Mouse (Mus musculus): ENCODE results near the gene Omt2a. TPM values are rescaled to one million over a fixed set of nuclear protein-coding genes. Genes with fewer than 3 reads are reported as not detected.
A peak's percentile ranks its signal among the peaks of the same experiment; 100 is the strongest.
"Not testable (repeated sequence)": the region's sequence is repeated elsewhere in the genome, so short reads cannot be mapped to it uniquely, and the experiment has no call there.

Gene Omt2a
- polyA plus RNA-seq (2015; fragmentation: Nextera tagmentation; extraction: Ambion mirVana): not detected in 2 replicates

GRCm38 (mm10) chr9:78314696-78315095 lies at the start of gene Omt2a:
TSS of gene Omt2a (minus strand) at chr9:78314796.
- no peak for ATAC-seq
- no peak within 1 kb of the TSS for H3K4me2 ChIP-seq (ENCODE audit: low read length)
- no peaks in the 10 kb centered on the region for H3K4me1 ChIP-seq (replicated peaks; ENCODE audit: control insufficient read depth, insufficient read depth, low read length)
- WGBS: 83% methylated on average over 2 of the region's 2 CpGs
- no peaks in the 10 kb centered on the region for H3K27me3 ChIP-seq (replicated peaks; ENCODE audit: control insufficient read depth, insufficient read depth, low read length)
- H3K9ac ChIP-seq (replicated peaks; ENCODE audit: low read depth, low read length): no peak within 1 kb of the TSS
- H3K27ac ChIP-seq (ENCODE audit: low read length): no peak within 1 kb of the TSS
- H3K9me3 ChIP-seq (ENCODE audit: control insufficient read depth, low read length): no peaks in the 10 kb centered on the region
- no peaks in the 10 kb centered on the region for H3K36me3 ChIP-seq (ENCODE audit: control insufficient read depth, insufficient read depth)
- no peak within 1 kb of the TSS for H3K4me3 ChIP-seq (replicated peaks; ENCODE audit: low read length)

DNA sequence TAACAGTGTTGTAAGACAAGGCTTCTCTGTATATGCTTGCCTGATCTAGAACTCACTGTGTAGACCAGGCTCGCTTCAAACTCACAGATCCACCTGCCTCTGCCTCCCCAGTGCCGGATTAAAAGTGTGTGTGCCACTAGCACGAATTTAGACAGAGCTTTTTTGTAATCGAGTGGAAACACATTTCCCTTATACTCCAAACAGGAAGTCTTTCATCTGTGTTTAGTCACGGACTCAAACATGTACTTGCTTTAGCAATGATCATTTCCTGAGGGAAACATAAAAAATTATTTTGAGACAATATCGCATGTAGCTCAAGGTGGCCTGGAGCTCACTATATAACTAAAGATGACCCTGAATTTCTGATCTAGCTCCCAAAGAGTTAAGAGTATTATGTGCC lies 48.8 kb upstream of the Omt2a start:
- Histone ChIP-seq H3K27ac (ENCODE audit: low read length) (no peak overlapping the region), H3K4me3 (replicated peaks; ENCODE audit: low read length) (no peak overlapping the region), H3K4me2 (ENCODE audit: low read length) (no peak overlapping the region), H3K4me1 (replicated peaks; ENCODE audit: control insufficient read depth, insufficient read depth, low read length) (no peaks in the 10 kb centered on the region), H3K9ac (replicated peaks; ENCODE audit: low read depth, low read length) (no peak overlapping the region), H3K27me3 (replicated peaks; ENCODE audit: control insufficient read depth, insufficient read depth, low read length) (no peaks in the 10 kb centered on the region), H3K9me3 (ENCODE audit: control insufficient read depth, low read length) (no peaks in the 10 kb centered on the region), H3K36me3 (ENCODE audit: control insufficient read depth, insufficient read depth) (no peaks in the 10 kb centered on the region)
- 76% methylated on average over 6 of the region's 6 CpGs for WGBS
- ATAC-seq: no peak

GRCm38 (mm10) chr9:78360484-78360872 lies 45.9 kb upstream of the Omt2a start:
- Histone ChIP-seq H3K9ac (replicated peaks; ENCODE audit: low read depth, low read length) (no peak overlapping the region), H3K4me2 (ENCODE audit: low read length) (no peak overlapping the region), H3K36me3 (ENCODE audit: control insufficient read depth, insufficient read depth) (no peaks in the 10 kb centered on the region), H3K9me3 (ENCODE audit: control insufficient read depth, low read length) (no peaks in the 10 kb centered on the region), H3K27ac (ENCODE audit: low read length) (no peak overlapping the region), H3K4me3 (replicated peaks; ENCODE audit: low read length) (no peak overlapping the region), H3K27me3 (replicated peaks; ENCODE audit: control insufficient read depth, insufficient read depth, low read length) (no peaks in the 10 kb centered on the region), H3K4me1 (replicated peaks; ENCODE audit: control insufficient read depth, insufficient read depth, low read length) (no peaks in the 10 kb centered on the region)
- no peak for ATAC-seq
- 41% methylated on average over 2 of the region's 2 CpGs for WGBS

- WGBS: 76% methylated on average over 6 of the region's 6 CpGs
- H3K4me3 ChIP-seq (replicated peaks; ENCODE audit: low read length): no peak overlapping the region
- H3K9ac ChIP-seq (replicated peaks; ENCODE audit: low read depth, low read length): no peak overlapping the region
- H3K4me1 ChIP-seq (replicated peaks; ENCODE audit: control insufficient read depth, insufficient read depth, low read length): no peaks in the 10 kb centered on the region
- no peaks in the 10 kb centered on the region for H3K36me3 ChIP-seq (ENCODE audit: control insufficient read depth, insufficient read depth)
- no peak for ATAC-seq
- H3K9me3 ChIP-seq (ENCODE audit: control insufficient read depth, low read length): no peaks in the 10 kb centered on the region
- no peaks in the 10 kb centered on the region for H3K27me3 ChIP-seq (replicated peaks; ENCODE audit: control insufficient read depth, insufficient read depth, low read length)
- H3K4me2 ChIP-seq (ENCODE audit: low read length): no peak overlapping the region
- H3K27ac ChIP-seq (ENCODE audit: low read length): no peak overlapping the region
Measured at GRCm38 (mm10) chr9:78359750-78360483, 45.3 kb upstream of the Omt2a start.

GRCm38 (mm10) chr9:78358053-78358452 lies 43.5 kb upstream of the Omt2a start:
- ATAC-seq: peak; percentile 47
- H3K27ac ChIP-seq (ENCODE audit: low read length): no peak overlapping the region
- no peak overlapping the region for H3K4me3 ChIP-seq (replicated peaks; ENCODE audit: low read length)
- H3K36me3 ChIP-seq (ENCODE audit: control insufficient read depth, insufficient read depth): no peaks in the 10 kb centered on the region
- no peak overlapping the region for H3K9ac ChIP-seq (replicated peaks; ENCODE audit: low read depth, low read length)
- H3K4me1 ChIP-seq (replicated peaks; ENCODE audit: control insufficient read depth, insufficient read depth, low read length): no peaks in the 10 kb centered on the region
- no peaks in the 10 kb centered on the region for H3K27me3 ChIP-seq (replicated peaks; ENCODE audit: control insufficient read depth, insufficient read depth, low read length)
- no peaks in the 10 kb centered on the region for H3K9me3 ChIP-seq (ENCODE audit: control insufficient read depth, low read length)
- 12% methylated on average over 9 of the region's 9 CpGs for WGBS
- H3K4me2 ChIP-seq (ENCODE audit: low read length): no peak overlapping the region

DNA sequence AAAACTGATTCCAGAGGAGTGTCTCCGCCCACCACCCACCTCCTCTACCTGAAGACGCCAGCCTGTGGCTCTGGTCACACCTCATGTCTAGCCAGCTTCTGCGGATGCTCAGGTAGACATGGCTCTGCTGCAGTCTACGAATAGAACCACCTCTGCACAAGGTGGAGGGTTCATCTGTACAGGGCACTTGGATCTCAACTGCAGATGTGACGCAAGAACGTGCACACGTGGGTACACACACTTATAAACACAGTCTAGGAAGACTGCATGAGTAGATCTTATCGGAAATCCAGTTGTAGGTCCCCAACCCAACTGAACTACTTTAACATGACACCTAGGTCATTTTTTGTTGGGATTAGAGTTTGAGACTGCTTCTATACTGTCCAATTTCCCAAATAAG lies 41.0 kb upstream of the Omt2a start, which contains the start of gene Gsta2:
Gene Gsta2, minus strand, starts transcription at position 178 of the 400 bp plus-strand sequence.
- H3K27me3 ChIP-seq (replicated peaks; ENCODE audit: control insufficient read depth, insufficient read depth, low read length): no peaks in the 10 kb centered on the region
- no peaks in the 10 kb centered on the region for H3K9me3 ChIP-seq (ENCODE audit: control insufficient read depth, low read length)
- no peaks in the 10 kb centered on the region for H3K36me3 ChIP-seq (ENCODE audit: control insufficient read depth, insufficient read depth)
- no peak within 1 kb of the TSS for H3K9ac ChIP-seq (replicated peaks; ENCODE audit: low read depth, low read length)
- H3K4me2 ChIP-seq (ENCODE audit: low read length): no peak within 1 kb of the TSS
- ATAC-seq: no peak
- no peak within 1 kb of the TSS for H3K4me3 ChIP-seq (replicated peaks; ENCODE audit: low read length)
- H3K4me1 ChIP-seq (replicated peaks; ENCODE audit: control insufficient read depth, insufficient read depth, low read length): no peaks in the 10 kb centered on the region
- 89% methylated on average over 8 of the region's 8 CpGs for WGBS
- H3K27ac ChIP-seq (ENCODE audit: low read length): no peak within 1 kb of the TSS

GRCm38 (mm10) chr9:78354665-78355578 lies 40.3 kb upstream of the Omt2a start:
- Histone ChIP-seq H3K27ac (ENCODE audit: low read length) (no peak overlapping the region), H3K9ac (replicated peaks; ENCODE audit: low read depth, low read length) (no peak overlapping the region), H3K36me3 (ENCODE audit: control insufficient read depth, insufficient read depth) (no peaks in the 10 kb centered on the region), H3K4me3 (replicated peaks; ENCODE audit: low read length) (no peak overlapping the region), H3K4me1 (replicated peaks; ENCODE audit: control insufficient read depth, insufficient read depth, low read length) (no peaks in the 10 kb centered on the region), H3K4me2 (ENCODE audit: low read length) (no peak overlapping the region), H3K27me3 (replicated peaks; ENCODE audit: control insufficient read depth, insufficient read depth, low read length) (no peaks in the 10 kb centered on the region), H3K9me3 (ENCODE audit: control insufficient read depth, low read length) (no peaks in the 10 kb centered on the region)
- 83% methylated on average over 11 of the region's 11 CpGs for WGBS
- ATAC-seq: no peak

DNA sequence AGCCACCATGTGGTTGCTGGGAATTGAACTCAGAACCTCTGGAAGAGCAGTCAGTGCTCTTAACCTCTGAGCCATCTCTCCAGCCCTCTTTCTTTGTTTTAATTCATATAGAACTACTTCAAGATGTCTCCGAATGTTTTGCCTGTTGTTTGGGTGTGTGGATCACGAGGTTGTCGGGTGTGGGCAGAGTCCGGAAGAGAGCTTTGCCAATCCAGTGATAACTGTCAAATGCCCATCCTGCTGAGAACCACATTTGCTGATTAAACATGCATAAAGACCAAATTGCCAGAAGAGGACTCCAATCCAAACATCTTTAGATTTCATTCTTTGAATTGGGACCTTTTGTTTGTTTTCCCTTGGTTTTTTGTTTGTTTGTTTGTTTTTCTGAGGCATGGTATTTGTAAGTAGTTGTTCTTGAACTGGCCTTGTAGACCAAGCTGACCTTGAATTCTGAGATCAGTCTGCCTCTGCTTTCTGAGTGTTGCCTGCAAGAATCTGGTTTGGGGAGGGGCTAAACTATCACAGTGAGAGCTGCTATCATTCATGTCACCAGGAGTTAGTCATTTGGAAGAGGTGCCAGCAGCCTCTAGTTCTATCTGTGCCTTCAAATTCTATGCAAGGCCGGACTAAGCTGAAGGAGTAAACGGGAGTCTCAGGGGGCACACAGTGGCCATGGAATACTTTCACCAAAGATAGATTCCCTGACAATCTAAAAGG lies 37.1 kb upstream of the Omt2a start:
- no peaks in the 10 kb centered on the region for H3K27me3 ChIP-seq (replicated peaks; ENCODE audit: control insufficient read depth, insufficient read depth, low read length)
- no peak overlapping the region for H3K27ac ChIP-seq (ENCODE audit: low read length)
- H3K9me3 ChIP-seq (ENCODE audit: control insufficient read depth, low read length): no peaks in the 10 kb centered on the region
- no peak overlapping the region for H3K9ac ChIP-seq (replicated peaks; ENCODE audit: low read depth, low read length)
- WGBS: 88% methylated on average over 6 of the region's 6 CpGs
- no peak for ATAC-seq
- H3K36me3 ChIP-seq (ENCODE audit: control insufficient read depth, insufficient read depth): no peaks in the 10 kb centered on the region
- no peaks in the 10 kb centered on the region for H3K4me1 ChIP-seq (replicated peaks; ENCODE audit: control insufficient read depth, insufficient read depth, low read length)
- no peak overlapping the region for H3K4me2 ChIP-seq (ENCODE audit: low read length)
- H3K4me3 ChIP-seq (replicated peaks; ENCODE audit: low read length): no peak overlapping the region

DNA sequence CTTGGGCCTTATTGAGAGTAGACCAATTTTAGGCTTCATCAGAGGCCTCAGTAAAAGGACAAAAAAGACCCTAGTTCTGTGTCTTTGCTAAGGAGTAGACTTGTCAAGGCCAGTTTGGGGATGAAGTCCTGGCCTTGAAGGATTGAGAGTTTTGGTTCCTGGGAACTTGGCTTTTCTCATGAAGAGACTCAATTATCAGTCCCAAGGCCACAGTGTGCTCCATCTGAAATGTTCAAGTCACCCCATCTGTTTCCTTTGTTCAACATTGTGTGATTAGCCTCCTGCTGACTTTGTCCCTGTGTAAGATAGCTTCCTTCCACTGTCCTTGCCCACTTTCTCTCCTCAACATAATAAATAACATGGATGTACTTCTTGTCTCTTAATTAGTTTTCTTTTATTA lies 35.4 kb upstream of the Omt2a start:
- H3K27me3 ChIP-seq (replicated peaks; ENCODE audit: control insufficient read depth, insufficient read depth, low read length): not testable (repeated sequence)

More for the DNA sequence above, 35.4 kb upstream of the Omt2a start:
- not testable (repeated sequence) for H3K9ac ChIP-seq (replicated peaks; ENCODE audit: low read depth, low read length); H3K27ac ChIP-seq (ENCODE audit: low read length); H3K36me3 ChIP-seq (ENCODE audit: control insufficient read depth, insufficient read depth); ATAC-seq; H3K4me3 ChIP-seq (replicated peaks; ENCODE audit: low read length); H3K4me2 ChIP-seq (ENCODE audit: low read length); H3K4me1 ChIP-seq (replicated peaks; ENCODE audit: control insufficient read depth, insufficient read depth, low read length); H3K9me3 ChIP-seq (ENCODE audit: control insufficient read depth, low read length)
